Mouse (Mus musculus) stomach, adult 2 months (tissue): ENCODE data around the gene Dzip1l. TPM values are rescaled to one million over a fixed set of nuclear protein-coding genes. Genes with fewer than 3 reads are reported as not detected.

ENCODE experiments used
- polyA plus RNA-seq: library from polyadenylated mRNA; depleted of rRNA; stranded (reverse); fragments of >200 nt; gene quantifications from 2 replicates; pipeline ENCODE4 v1.2.3, GENCODE M21; 2012; rRNA removed

Dzip1l gene
- polyA plus RNA-seq, result 4.0 and 4.1 TPM in 2 replicates

GRCm38 (mm10) chr9:99629281-99630011 is at the start of gene Dzip1l:
Gene Dzip1l (plus strand): TSS chr9:99629496.

GRCm38 (mm10) chr9:99612202-99612601 is 17.1 kb upstream of the Dzip1l start, which contains the start of gene A4gnt:
Gene A4gnt (plus strand): TSS chr9:99612502.

GRCm38 (mm10) chr9:99717134-99717533 is 87.8 kb downstream of the Dzip1l start, which contains the start of gene Cldn18:
Gene Cldn18 (minus strand): TSS chr9:99717267.

Other genes with a start within 250 kb of the Dzip1l start
- gene Mras, start 192.1 kb upstream of the Dzip1l start, polyA plus RNA-seq, result 2.7 and 3.8 TPM in 2 replicates
- gene Nme9, start 178.0 kb upstream of the Dzip1l start, polyA plus RNA-seq, result not detected in 2 replicates
- 2.3 and 3.4 TPM in 2 replicates for gene Armc8, start 60.6 kb upstream of the Dzip1l start, polyA plus RNA-seq
- gene Dbr1, start 53.7 kb upstream of the Dzip1l start, polyA plus RNA-seq, result 2.8 and 3.5 TPM in 2 replicates
- gene A4gnt, start 17.0 kb upstream of the Dzip1l start, polyA plus RNA-seq, result 21.5 and 23.3 TPM in 2 replicates
- 602 and 610 TPM in 2 replicates for gene Cldn18, start 87.8 kb downstream of the Dzip1l start, polyA plus RNA-seq
- gene Sox14, start 246.7 kb downstream of the Dzip1l start, polyA plus RNA-seq, result not detected in 2 replicates